Mouse (Mus musculus): ENCODE data around the gene Cpsf3. TPM values are rescaled to one million over a fixed set of nuclear protein-coding genes. Genes with fewer than 3 reads are reported as not detected.

Gene Cpsf3
- polyA plus RNA-seq, 1 experiment = 58.0 TPM

DNA sequence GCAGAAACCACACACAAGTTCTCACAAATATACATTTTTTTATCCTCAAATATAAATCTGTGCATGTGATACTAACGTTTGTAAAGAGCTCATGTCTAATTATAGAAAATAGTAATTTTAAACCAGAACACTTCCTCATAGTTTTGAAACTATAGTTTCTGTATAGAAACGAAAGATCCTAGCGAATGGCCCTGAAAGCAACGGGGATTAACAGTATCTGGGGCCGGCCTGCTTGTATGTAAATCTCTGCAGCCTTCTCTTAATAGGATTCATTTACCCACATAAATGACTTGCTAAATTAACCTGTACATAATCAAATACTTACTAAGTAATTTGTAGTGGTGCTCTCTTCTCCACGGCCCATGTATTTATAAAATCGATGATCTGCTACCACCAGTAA, 61.8 kb downstream of the Cpsf3 start:
- Histone ChIP-seq H3K27ac (ENCODE audit: insufficient read depth, low read length) (no peak overlapping the region), H3K4me3 (ENCODE audit: insufficient read depth, low read length) (no peak overlapping the region), H3K4me1 (ENCODE audit: control insufficient read depth, insufficient read depth, low read length) (no peaks in the 10 kb centered on the region)
- TF ChIP-seq POLR2A (IDR thresholded peaks at IDR 0.05; ENCODE audit: extremely low read depth, insufficient read depth, low read length) = no peak
- no peak for TF ChIP-seq CTCF (IDR thresholded peaks at IDR 0.05; ENCODE audit: extremely low read depth, insufficient read depth, low read length)

DNA sequence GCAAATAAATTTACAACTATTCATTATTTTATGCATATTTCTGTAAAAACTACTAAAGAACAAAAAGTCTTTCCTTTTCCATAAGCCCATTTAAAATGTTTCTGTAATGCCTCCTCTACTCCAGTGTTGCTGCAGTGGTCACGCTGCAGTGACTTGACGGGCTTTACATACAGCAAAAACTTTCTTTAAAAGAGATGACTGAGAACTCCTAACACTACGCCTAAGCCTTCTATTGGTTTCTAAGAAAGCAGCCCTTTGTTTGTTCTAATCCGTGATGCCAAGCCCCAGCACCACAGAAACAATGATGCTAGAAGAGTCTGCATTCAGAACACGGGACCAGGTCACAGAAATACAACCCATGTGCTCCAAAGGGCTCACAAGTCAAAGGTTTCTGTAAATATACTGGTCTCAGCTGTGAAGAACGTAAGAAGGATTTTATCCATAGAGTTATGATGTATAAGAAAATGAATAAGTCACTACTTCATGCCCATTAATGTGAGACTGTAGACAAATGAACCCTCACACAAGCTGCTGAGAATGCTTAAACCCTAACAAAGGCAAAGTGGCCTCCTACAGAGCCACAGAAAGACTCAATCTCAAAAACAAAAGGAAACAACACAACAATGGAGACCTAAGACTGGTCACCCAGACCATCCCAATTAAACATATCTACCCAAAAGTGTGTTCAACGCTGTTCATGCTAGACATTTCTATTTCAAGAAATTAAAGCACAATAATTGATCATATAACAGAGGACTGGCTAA, 65.1 kb downstream of the Cpsf3 start:
- no peaks in the 10 kb centered on the region for H3K4me1 ChIP-seq (ENCODE audit: control insufficient read depth, insufficient read depth, low read length)
- TF ChIP-seq POLR2A (IDR thresholded peaks at IDR 0.05; ENCODE audit: extremely low read depth, insufficient read depth, low read length) (no peak), CTCF (IDR thresholded peaks at IDR 0.05; ENCODE audit: extremely low read depth, insufficient read depth, low read length) (no peak)

DNA sequence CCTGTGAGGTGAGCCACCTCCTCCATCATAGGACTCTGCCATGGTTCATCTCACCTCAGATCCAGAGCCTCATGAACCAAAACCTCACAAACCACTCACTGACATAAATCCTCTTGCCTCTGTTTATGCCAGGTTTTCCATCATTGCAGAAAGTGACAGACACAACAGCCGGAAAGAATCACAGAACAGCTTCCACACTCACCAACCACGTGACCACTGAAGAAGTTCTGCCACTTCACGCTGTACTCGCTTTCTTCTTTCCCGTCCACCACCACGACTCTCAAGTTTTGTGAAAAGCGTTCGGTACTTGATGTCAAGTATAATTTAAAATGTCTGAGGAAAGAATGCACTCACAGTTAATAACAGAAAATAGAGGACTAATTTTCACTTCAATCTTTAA, 68.5 kb downstream of the Cpsf3 start:
- Histone ChIP-seq H3K27ac (ENCODE audit: insufficient read depth, low read length) (no peak overlapping the region), H3K4me3 (ENCODE audit: insufficient read depth, low read length) (no peak overlapping the region), H3K4me1 (ENCODE audit: control insufficient read depth, insufficient read depth, low read length) (no peaks in the 10 kb centered on the region)
- TF ChIP-seq POLR2A (IDR thresholded peaks at IDR 0.05; ENCODE audit: extremely low read depth, insufficient read depth, low read length) (no peak), CTCF (IDR thresholded peaks at IDR 0.05; ENCODE audit: extremely low read depth, insufficient read depth, low read length) (no peak)

More for the DNA sequence above, 65.1 kb downstream of the Cpsf3 start:
- Histone ChIP-seq H3K27ac (ENCODE audit: insufficient read depth, low read length) (no peak overlapping the region), H3K4me3 (ENCODE audit: insufficient read depth, low read length) (no peak overlapping the region)

DNA sequence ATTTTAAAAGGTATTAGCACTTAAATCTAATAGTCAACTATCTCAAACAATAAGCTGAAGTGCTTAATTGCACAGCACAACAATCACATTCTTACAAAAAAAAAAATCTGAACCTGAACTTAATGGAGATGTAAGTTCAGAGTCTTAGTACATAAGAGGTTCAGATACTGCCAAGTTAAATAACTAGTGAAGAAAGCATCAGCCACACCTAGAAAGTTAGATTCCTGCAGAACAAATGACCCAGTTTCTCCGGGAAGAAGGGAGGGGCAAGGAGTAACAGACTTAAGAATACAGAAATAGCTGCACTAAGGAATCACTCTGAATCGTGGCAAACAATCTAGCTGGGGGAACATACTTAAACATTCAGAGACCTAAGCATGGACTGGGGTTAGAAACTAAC, 77.5 kb downstream of the Cpsf3 start:
- no peak overlapping the region for H3K4me3 ChIP-seq (ENCODE audit: insufficient read depth, low read length)
- TF ChIP-seq CTCF (IDR thresholded peaks at IDR 0.05; ENCODE audit: extremely low read depth, insufficient read depth, low read length) = no peak
- TF ChIP-seq POLR2A (IDR thresholded peaks at IDR 0.05; ENCODE audit: extremely low read depth, insufficient read depth, low read length) = no peak
- H3K4me1 ChIP-seq (ENCODE audit: control insufficient read depth, insufficient read depth, low read length) = no peaks in the 10 kb centered on the region; the same call in 1 of the 2 replicates
- H3K27ac ChIP-seq (ENCODE audit: insufficient read depth, low read length) = no peak overlapping the region

DNA sequence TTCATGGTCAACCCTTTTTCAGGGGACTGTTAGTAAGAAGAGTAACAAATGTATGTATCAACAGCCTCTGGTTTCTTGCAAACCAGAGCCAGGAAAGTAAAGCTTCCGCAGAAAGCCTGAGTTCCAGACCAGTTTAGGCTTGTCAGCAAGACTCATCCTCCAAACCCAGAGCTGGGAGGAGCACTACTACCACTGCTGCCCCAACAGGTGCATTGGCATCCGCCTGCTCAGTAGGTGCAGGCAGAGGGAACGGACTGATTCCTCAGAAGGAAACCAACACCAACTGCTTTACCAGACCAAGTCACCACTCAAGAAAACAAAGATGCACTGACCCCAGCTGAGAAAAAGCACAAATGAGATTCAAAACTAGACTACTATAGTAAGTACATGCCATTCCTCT, 78.0 kb downstream of the Cpsf3 start:
- TF ChIP-seq CTCF (IDR thresholded peaks at IDR 0.05; ENCODE audit: extremely low read depth, insufficient read depth, low read length) = no peak
- Histone ChIP-seq H3K4me1 (ENCODE audit: control insufficient read depth, insufficient read depth, low read length) (no peaks in the 10 kb centered on the region; the same call in 1 of the 2 replicates), H3K4me3 (ENCODE audit: insufficient read depth, low read length) (no peak overlapping the region), H3K27ac (ENCODE audit: insufficient read depth, low read length) (no peak overlapping the region)

Other genes starting within 250 kb of the Cpsf3 start
- 31.0 and 34.9 TPM in 2 replicates for gene Itgb1bp1, start 893 bp downstream of the Cpsf3 start, polyA plus RNA-seq (2012; rRNA removed)
- 24.3 and 26.3 TPM in 2 replicates for gene Iah1, start 31.0 kb downstream of the Cpsf3 start, polyA plus RNA-seq (2012; rRNA removed)
- 15.2 and 16.3 TPM in 2 replicates for gene Adam17, start 88.2 kb downstream of the Cpsf3 start, polyA plus RNA-seq (2012; rRNA removed)
- gene Ywhaq, start 132.2 kb downstream of the Cpsf3 start, polyA plus RNA-seq (2012; rRNA removed) = 330 and 331 TPM in 2 replicates

All from cortical plate, adult 2 months (tissue).